Mouse (Mus musculus): ENCODE data around the gene Ern1. TPM values are rescaled to one million over a fixed set of nuclear protein-coding genes. Genes with fewer than 3 reads are reported as not detected.

Gene Ern1
- polyA plus RNA-seq, 1 experiment, result 9.3 TPM

DNA sequence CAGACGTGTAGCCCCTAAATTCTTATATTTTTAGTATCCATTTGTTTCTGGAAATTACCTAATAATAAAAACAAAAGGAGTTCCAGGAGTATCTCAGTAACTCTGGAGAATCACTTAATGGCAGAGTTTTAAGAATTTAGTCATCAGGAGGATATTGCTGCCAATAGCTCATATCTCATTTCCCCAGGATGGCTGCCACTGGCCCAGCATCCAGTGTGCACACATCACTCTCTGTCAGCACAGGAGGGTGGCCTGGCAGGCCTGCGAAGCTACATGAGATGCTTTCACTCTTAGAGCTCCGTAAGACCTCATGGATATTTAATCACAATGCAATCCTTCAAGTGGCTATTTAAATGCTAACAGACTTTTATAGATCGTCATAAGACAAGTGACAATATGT is 34.0 kb upstream of the Ern1 start:
- TF ChIP-seq POLR2A (IDR thresholded peaks at IDR 0.05; ENCODE audit: low read depth, low read length), result no peak
- no peak for TF ChIP-seq CTCF (IDR thresholded peaks at IDR 0.05; ENCODE audit: borderline replicate concordance, insufficient read depth, low read length)
- H3K4me1 ChIP-seq (ENCODE audit: control insufficient read depth, insufficient read depth, low read length), result peaks cover 2% of the 10 kb centered on the region; the same call in 1 of the 2 replicates
- no peak overlapping the region for H3K4me3 ChIP-seq (ENCODE audit: insufficient read depth, low read length)
- H3K27ac ChIP-seq (ENCODE audit: insufficient read depth, low read length), result no peak overlapping the region

GRCm38 (mm10) chr11:106520404-106520803 is 32.8 kb upstream of the Ern1 start:
- Histone ChIP-seq H3K4me3 (ENCODE audit: insufficient read depth, low read length) (no peak overlapping the region), H3K27ac (ENCODE audit: insufficient read depth, low read length) (no peak overlapping the region), H3K4me1 (ENCODE audit: control insufficient read depth, insufficient read depth, low read length) (peaks cover 3% of the 10 kb centered on the region; the same call in 1 of the 2 replicates)
- no peak for TF ChIP-seq POLR2A (IDR thresholded peaks at IDR 0.05; ENCODE audit: low read depth, low read length)
- TF ChIP-seq CTCF (IDR thresholded peaks at IDR 0.05; ENCODE audit: borderline replicate concordance, insufficient read depth, low read length), result no peak

DNA sequence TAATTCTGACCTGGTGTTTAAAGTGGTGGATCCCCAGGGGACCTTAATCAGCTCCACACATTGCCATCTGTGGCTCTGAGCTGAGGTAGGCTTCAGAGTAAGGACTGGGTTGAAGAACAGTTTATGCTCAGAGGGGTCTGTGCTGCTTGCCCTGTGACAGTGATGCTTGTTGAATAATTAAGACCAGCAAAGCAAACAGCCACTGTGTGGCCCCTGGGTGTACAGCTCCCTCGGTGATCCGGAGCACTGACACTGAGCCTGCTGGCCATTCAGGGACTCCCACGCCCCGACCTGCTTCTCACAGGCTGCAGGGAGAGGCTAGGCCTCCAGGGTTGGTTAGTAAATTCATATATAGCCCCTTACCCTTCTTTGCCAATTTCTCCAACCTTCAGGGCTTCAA is 31.9 kb upstream of the Ern1 start:
- Histone ChIP-seq H3K27ac (ENCODE audit: insufficient read depth, low read length) (no peak overlapping the region), H3K4me3 (ENCODE audit: insufficient read depth, low read length) (no peak overlapping the region), H3K4me1 (ENCODE audit: control insufficient read depth, insufficient read depth, low read length) (peaks cover 7% of the 10 kb centered on the region)
- TF ChIP-seq CTCF (IDR thresholded peaks at IDR 0.05; ENCODE audit: borderline replicate concordance, insufficient read depth, low read length) (no peak), POLR2A (IDR thresholded peaks at IDR 0.05; ENCODE audit: low read depth, low read length) (no peak)

- H3K4me3 ChIP-seq (ENCODE audit: insufficient read depth, low read length), result no peak overlapping the region
- no peak overlapping the region for H3K27ac ChIP-seq (ENCODE audit: insufficient read depth, low read length)
- TF ChIP-seq CTCF (IDR thresholded peaks at IDR 0.05; ENCODE audit: borderline replicate concordance, insufficient read depth, low read length) (no peak), POLR2A (IDR thresholded peaks at IDR 0.05; ENCODE audit: low read depth, low read length) (no peak)
- H3K4me1 ChIP-seq (ENCODE audit: control insufficient read depth, insufficient read depth, low read length), result peaks cover 7% of the 10 kb centered on the region
These were observed 30.7 kb upstream of the Ern1 start for GRCm38 (mm10) chr11:106518391-106518790.

DNA sequence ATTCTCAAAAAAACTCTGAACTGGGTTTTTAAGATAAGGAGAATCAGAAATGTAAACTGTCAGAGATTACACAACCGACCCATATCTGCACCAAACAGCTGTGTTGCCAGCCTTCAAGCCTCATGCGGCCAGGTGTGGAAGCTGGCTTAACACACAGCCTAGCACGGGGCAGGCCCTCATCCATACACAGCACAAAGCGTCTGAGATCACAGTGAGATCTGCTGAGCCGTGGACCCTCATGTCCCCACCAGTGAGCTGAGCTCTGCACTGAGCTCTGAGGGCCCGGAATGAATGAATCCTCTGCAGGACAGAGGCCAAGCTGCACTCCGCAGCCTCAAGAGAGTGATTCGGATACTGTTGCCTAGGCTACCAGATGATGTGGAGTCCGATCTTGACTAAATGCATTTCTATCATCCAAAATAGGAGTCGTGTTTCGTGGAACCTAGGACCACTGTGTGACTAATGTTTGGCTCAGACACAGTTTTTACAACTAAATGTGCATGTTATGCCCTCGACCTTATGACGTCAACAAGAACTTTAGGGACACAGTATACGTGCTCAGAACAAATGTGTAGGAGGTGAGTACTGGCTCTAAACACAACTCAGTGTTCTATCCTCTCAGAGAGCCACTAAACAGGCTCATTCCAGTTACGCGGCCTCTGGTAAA is 27.6 kb upstream of the Ern1 start:
- TF ChIP-seq POLR2A (IDR thresholded peaks at IDR 0.05; ENCODE audit: low read depth, low read length), result no peak
- no peak for TF ChIP-seq CTCF (IDR thresholded peaks at IDR 0.05; ENCODE audit: borderline replicate concordance, insufficient read depth, low read length)
- Histone ChIP-seq H3K4me1 (ENCODE audit: control insufficient read depth, insufficient read depth, low read length) (peaks cover 6% of the 10 kb centered on the region), H3K27ac (ENCODE audit: insufficient read depth, low read length) (no peak overlapping the region), H3K4me3 (ENCODE audit: insufficient read depth, low read length) (no peak overlapping the region)

GRCm38 (mm10) chr11:106514446-106514845 is 26.8 kb upstream of the Ern1 start:
- no peak for TF ChIP-seq CTCF (IDR thresholded peaks at IDR 0.05; ENCODE audit: borderline replicate concordance, insufficient read depth, low read length)
- no peak for TF ChIP-seq POLR2A (IDR thresholded peaks at IDR 0.05; ENCODE audit: low read depth, low read length)
- H3K27ac ChIP-seq (ENCODE audit: insufficient read depth, low read length), result no peak overlapping the region
- peaks cover 6% of the 10 kb centered on the region for H3K4me1 ChIP-seq (ENCODE audit: control insufficient read depth, insufficient read depth, low read length)
- H3K4me3 ChIP-seq (ENCODE audit: insufficient read depth, low read length), result no peak overlapping the region

- no peak overlapping the region for H3K27ac ChIP-seq (ENCODE audit: insufficient read depth, low read length)
- peak; percentile 60 for TF ChIP-seq CTCF (IDR thresholded peaks at IDR 0.05; ENCODE audit: borderline replicate concordance, insufficient read depth, low read length)
- no peak for TF ChIP-seq POLR2A (IDR thresholded peaks at IDR 0.05; ENCODE audit: low read depth, low read length)
- H3K4me1 ChIP-seq (ENCODE audit: control insufficient read depth, insufficient read depth, low read length), result peaks cover 6% of the 10 kb centered on the region
- no peak overlapping the region for H3K4me3 ChIP-seq (ENCODE audit: insufficient read depth, low read length)
These were observed 25.5 kb upstream of the Ern1 start for GRCm38 (mm10) chr11:106513166-106513565.

- H3K4me3 ChIP-seq (ENCODE audit: insufficient read depth, low read length), result no peak overlapping the region
- no peak overlapping the region for H3K27ac ChIP-seq (ENCODE audit: insufficient read depth, low read length)
- peaks cover 6% of the 10 kb centered on the region for H3K4me1 ChIP-seq (ENCODE audit: control insufficient read depth, insufficient read depth, low read length)
- TF ChIP-seq POLR2A (IDR thresholded peaks at IDR 0.05; ENCODE audit: low read depth, low read length), result no peak
- no peak for TF ChIP-seq CTCF (IDR thresholded peaks at IDR 0.05; ENCODE audit: borderline replicate concordance, insufficient read depth, low read length)
These were observed 24.3 kb upstream of the Ern1 start for GRCm38 (mm10) chr11:106512006-106512390.

DNA sequence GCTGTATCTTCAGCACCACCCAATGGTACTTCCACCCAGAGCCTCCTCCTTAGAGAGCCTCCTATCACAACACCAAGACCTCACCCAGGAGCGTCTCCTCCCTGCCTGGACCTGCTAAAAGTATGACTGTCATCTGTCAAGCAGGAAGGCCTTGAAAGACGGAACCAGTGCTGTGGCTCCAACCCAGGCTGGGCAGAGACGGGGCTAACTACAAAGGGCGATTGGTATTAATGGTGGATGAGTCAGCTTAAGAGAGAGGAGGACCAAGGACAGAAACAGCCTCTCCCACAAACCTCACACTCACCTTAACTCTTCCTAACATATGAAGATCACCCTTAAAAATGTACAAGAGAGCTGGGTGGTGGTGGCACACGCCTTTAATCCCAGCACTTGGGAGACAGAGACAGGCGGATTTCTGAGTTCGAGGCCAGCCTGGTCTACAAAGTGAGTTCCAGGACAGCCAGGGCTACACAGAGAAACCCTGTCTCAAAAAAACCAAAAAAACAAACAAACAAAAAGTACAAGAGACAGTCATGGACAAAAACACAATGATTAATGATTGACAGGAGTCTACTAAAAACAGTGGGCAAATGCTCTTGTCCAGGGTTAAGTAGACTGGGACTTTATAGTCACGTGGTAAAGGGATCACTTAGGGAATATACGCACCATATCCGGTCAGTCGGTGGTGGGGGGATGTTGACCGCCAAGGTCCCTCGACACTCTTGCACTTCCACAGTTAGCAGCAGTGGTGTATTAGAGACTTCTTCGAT is 23.8 kb upstream of the Ern1 start:
- Histone ChIP-seq H3K4me1 (ENCODE audit: control insufficient read depth, insufficient read depth, low read length) (peaks cover 6% of the 10 kb centered on the region), H3K27ac (ENCODE audit: insufficient read depth, low read length) (no peak overlapping the region), H3K4me3 (ENCODE audit: insufficient read depth, low read length) (no peak overlapping the region)
- TF ChIP-seq CTCF (IDR thresholded peaks at IDR 0.05; ENCODE audit: borderline replicate concordance, insufficient read depth, low read length), result no peak

DNA sequence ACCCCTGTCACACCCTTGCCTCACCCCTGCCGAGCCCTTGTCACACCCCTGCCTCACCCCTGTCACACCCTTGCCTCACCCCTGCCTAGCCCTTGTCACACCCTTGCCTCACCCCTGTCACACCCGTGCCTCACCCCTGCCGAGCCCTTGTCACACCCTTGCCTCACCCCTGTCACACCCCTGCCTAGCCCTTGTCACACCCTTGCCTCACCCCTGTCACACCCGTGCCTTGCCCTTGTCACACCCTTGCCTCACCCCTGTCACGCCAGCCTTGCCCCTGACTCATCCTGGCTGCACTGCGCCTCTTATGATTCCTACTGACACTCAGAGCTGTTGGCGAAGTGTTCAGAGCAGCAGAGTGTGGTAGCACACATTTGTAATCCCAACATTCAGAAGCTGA is 20.0 kb upstream of the Ern1 start:
- Histone ChIP-seq H3K4me3 (ENCODE audit: insufficient read depth, low read length) (no peak overlapping the region), H3K27ac (ENCODE audit: insufficient read depth, low read length) (no peak overlapping the region), H3K4me1 (ENCODE audit: control insufficient read depth, insufficient read depth, low read length) (no peaks in the 10 kb centered on the region)
- TF ChIP-seq CTCF (IDR thresholded peaks at IDR 0.05; ENCODE audit: borderline replicate concordance, insufficient read depth, low read length), result no peak
- no peak for TF ChIP-seq POLR2A (IDR thresholded peaks at IDR 0.05; ENCODE audit: low read depth, low read length)
